Mouse (Mus musculus) stomach, postnatal 0 days (tissue): ENCODE measurements around the gene Prdm16.

ENCODE experiments used
- CTCF ChIP-seq: IDR thresholded peaks from 2 replicates; pipeline ENCODE4 v1.5.1; 2016; ENCODE audit warnings: antibody characterized with exemption, low read depth, mild to moderate bottlenecking, moderate library complexity
- EP300 ChIP-seq: optimal IDR thresholded peaks from 2 replicates; pipeline ENCODE3; 2016; ENCODE audit warnings: antibody characterized with exemption

- no peak for TF ChIP-seq EP300
- no peak for TF ChIP-seq CTCF
These were observed 46.5 kb upstream of the Prdm16 start for GRCm38 (mm10) chr4:154683068-154683752.
